Mouse (Mus musculus) heart, embryonic 14.5 days (tissue): ENCODE measurements at regions not wholly inside any gene's neighbourhood (a gene's known extent, or its start where the extent isn't known, plus 50 kb on each side); places are given as distances from the start of the nearest gene placed in this dataset.

ENCODE experiments used
- ATAC-seq: fragments of 200-750 bp; cut with Nextera tagmentation; 2 replicates; pipeline ENCODE4 v1.8.0; 2017; ENCODE audit warnings: low read depth, moderate TSS enrichment; ENCODE audit not compliant: insufficient number of reproducible peaks, insufficient read depth, low FRiP score
- H3K27ac ChIP-seq, 2 experiments: fragments of 200-500 bp in 1 of 2; fragments of 300-500 bp in 1 of 2; sonication (generic) in 1 of 2; replicated peaks in 1 of 2; 2 replicates each; pipeline ENCODE4 v1.5.1; 2012 to 2014; ENCODE audit warnings: low read depth in 2 of 2, low read length in 2 of 2, control low read depth in 1 of 2, mild to moderate bottlenecking in 1 of 2, mixed read lengths in 1 of 2; ENCODE audit not compliant: control insufficient read depth in 1 of 2, insufficient read depth in 1 of 2
- H3K27me3 ChIP-seq: fragments of 300-500 bp; sonication (generic); 2 replicates; pipeline ENCODE4 v1.6.1; 2014; ENCODE audit warnings: mild to moderate bottlenecking, low read length, control low read depth; ENCODE audit not compliant: control insufficient read depth, insufficient read depth
- H3K36me3 ChIP-seq: fragments of 300-500 bp; sonication (generic); 2 replicates; pipeline ENCODE4 v1.6.1; 2014; ENCODE audit warnings: mild to moderate bottlenecking, control low read depth, low read length, mixed read lengths; ENCODE audit not compliant: control insufficient read depth, insufficient read depth
- H3K4me1 ChIP-seq, 2 experiments: fragments of 200-500 bp in 1 of 2; fragments of 300-500 bp in 1 of 2; sonication (generic) in 1 of 2; 2 replicates each; pipeline ENCODE4 v1.6.1; 2012 to 2014; ENCODE audit warnings: low read length in 2 of 2, control low read depth in 1 of 2, mixed read lengths in 1 of 2; ENCODE audit not compliant: control insufficient read depth in 2 of 2, insufficient read depth in 2 of 2
- H3K4me2 ChIP-seq: fragments of 300-500 bp; sonication (generic); 2 replicates; pipeline ENCODE4 v1.6.1; 2014; ENCODE audit warnings: mild to moderate bottlenecking, low read length
- H3K4me3 ChIP-seq, 2 experiments: fragments of 200-500 bp in 1 of 2; fragments of 300-500 bp in 1 of 2; sonication (generic) in 1 of 2; 2 replicates each; pipeline ENCODE4 v1.5.1; 2012 to 2014; ENCODE audit warnings: low read length in 2 of 2, mild to moderate bottlenecking in 2 of 2, control low read depth in 1 of 2, low read depth in 1 of 2, moderate library complexity in 1 of 2; ENCODE audit not compliant: control insufficient read depth in 1 of 2, insufficient read depth in 1 of 2
- H3K9ac ChIP-seq: fragments of 300-500 bp; sonication (generic); 2 replicates; pipeline ENCODE4 v1.6.1; 2014; ENCODE audit warnings: mild to moderate bottlenecking, low read length
- H3K9me3 ChIP-seq: fragments of 300-500 bp; sonication (generic); 2 replicates; pipeline ENCODE4 v1.6.1; 2016; ENCODE audit warnings: low read length, control low read depth; ENCODE audit not compliant: control insufficient read depth
- WGBS: fragments of 180-500 bp; shearing (Covaris S2); extraction: QIAGEN DNeasy Blood & Tissue Kit; methylation state at CpG from one replicate; pipeline ENCODE4 v1.1.7; 2014; 5-methylcytosine and 5-hydroxymethylcytosine counted together

GRCm38 (mm10) chr1:122454881-122455280 lies 887.1 kb upstream of the Ddx18 start:
- H3K4me2 ChIP-seq = no peak overlapping the region
- H3K4me3 ChIP-seq = no peak overlapping the region
- 76% methylated on average over 4 of the region's 4 CpGs for WGBS
- no peaks in the 10 kb centered on the region for H3K9me3 ChIP-seq
- no peak overlapping the region for H3K27ac ChIP-seq
- H3K9ac ChIP-seq = no peak overlapping the region
- ATAC-seq = no peak
- H3K36me3 ChIP-seq = no peaks in the 10 kb centered on the region
- no peaks in the 10 kb centered on the region for H3K4me1 ChIP-seq
- no peaks in the 10 kb centered on the region for H3K27me3 ChIP-seq

GRCm38 (mm10) chr1:122453617-122454016 lies 885.8 kb upstream of the Ddx18 start:
- no peak overlapping the region for H3K4me3 ChIP-seq
- no peak overlapping the region for H3K4me2 ChIP-seq
- no peaks in the 10 kb centered on the region for H3K36me3 ChIP-seq
- H3K27me3 ChIP-seq = no peaks in the 10 kb centered on the region
- no peak for ATAC-seq
- 56% methylated on average over 3 of the region's 3 CpGs for WGBS
- H3K4me1 ChIP-seq = no peaks in the 10 kb centered on the region
- no peak overlapping the region for H3K27ac ChIP-seq
- H3K9ac ChIP-seq = no peak overlapping the region
- no peaks in the 10 kb centered on the region for H3K9me3 ChIP-seq

- no peaks in the 10 kb centered on the region for H3K4me1 ChIP-seq
- H3K27me3 ChIP-seq = no peaks in the 10 kb centered on the region
- H3K36me3 ChIP-seq = no peaks in the 10 kb centered on the region
- H3K9ac ChIP-seq = no peak overlapping the region
- no peaks in the 10 kb centered on the region for H3K9me3 ChIP-seq
- H3K4me3 ChIP-seq = no peak overlapping the region
- 59% methylated on average over 3 of the region's 3 CpGs for WGBS
- no peak for ATAC-seq
- no peak overlapping the region for H3K4me2 ChIP-seq
- H3K27ac ChIP-seq = no peak overlapping the region
Measured at GRCm38 (mm10) chr1:122439358-122439757, 871.6 kb upstream of the Ddx18 start.

- H3K36me3 ChIP-seq = no peaks in the 10 kb centered on the region
- no peaks in the 10 kb centered on the region for H3K9me3 ChIP-seq
- H3K9ac ChIP-seq = no peak overlapping the region
- WGBS = 62% methylated on average over 2 of the region's 2 CpGs
- H3K27me3 ChIP-seq = no peaks in the 10 kb centered on the region
- ATAC-seq = no peak
- H3K4me1 ChIP-seq = no peaks in the 10 kb centered on the region
- no peak overlapping the region for H3K4me3 ChIP-seq
- H3K27ac ChIP-seq = no peak overlapping the region
- no peak overlapping the region for H3K4me2 ChIP-seq
Measured at GRCm38 (mm10) chr1:122423503-122423902, 855.7 kb upstream of the Ddx18 start.

- Histone ChIP-seq H3K4me3 (no peak overlapping the region), H3K27ac (no peak overlapping the region), H3K9ac (no peak overlapping the region), H3K36me3 (no peaks in the 10 kb centered on the region), H3K4me2 (no peak overlapping the region), H3K4me1 (no peaks in the 10 kb centered on the region), H3K27me3 (no peaks in the 10 kb centered on the region), H3K9me3 (no peaks in the 10 kb centered on the region)
- 82% methylated on average over 2 of the region's 2 CpGs for WGBS
- ATAC-seq = no peak
Measured at GRCm38 (mm10) chr1:122396342-122396741, 828.6 kb upstream of the Ddx18 start.

GRCm38 (mm10) chr1:122393660-122394355 lies 826.0 kb upstream of the Ddx18 start:
- Histone ChIP-seq H3K9me3 (no peaks in the 10 kb centered on the region), H3K9ac (no peak overlapping the region), H3K27ac (no peak overlapping the region), H3K36me3 (no peaks in the 10 kb centered on the region), H3K4me2 (no peak overlapping the region), H3K27me3 (no peaks in the 10 kb centered on the region), H3K4me3 (no peak overlapping the region), H3K4me1 (no peaks in the 10 kb centered on the region)
- WGBS = 73% methylated on average over 3 of the region's 3 CpGs
- no peak for ATAC-seq

GRCm38 (mm10) chr1:122357015-122357414 lies 789.2 kb upstream of the Ddx18 start:
- H3K9ac ChIP-seq = no peak overlapping the region
- no peaks in the 10 kb centered on the region for H3K36me3 ChIP-seq
- WGBS = 87% methylated on average over 16 of the region's 16 CpGs
- H3K27me3 ChIP-seq = no peaks in the 10 kb centered on the region
- no peaks in the 10 kb centered on the region for H3K4me1 ChIP-seq
- peak; percentile 98 for ATAC-seq
- H3K27ac ChIP-seq = no peak overlapping the region
- H3K4me2 ChIP-seq = no peak overlapping the region
- H3K4me3 ChIP-seq = no peak overlapping the region
- H3K9me3 ChIP-seq = no peaks in the 10 kb centered on the region

- ATAC-seq = no peak
- H3K9ac ChIP-seq = no peak overlapping the region
- H3K9me3 ChIP-seq = no peaks in the 10 kb centered on the region
- H3K27ac ChIP-seq = no peak overlapping the region
- no peaks in the 10 kb centered on the region for H3K36me3 ChIP-seq
- H3K4me3 ChIP-seq = no peak overlapping the region
- H3K4me1 ChIP-seq = no peaks in the 10 kb centered on the region
- H3K27me3 ChIP-seq = no peaks in the 10 kb centered on the region
- no peak overlapping the region for H3K4me2 ChIP-seq
Measured at GRCm38 (mm10) chr1:122351530-122351929, 783.7 kb upstream of the Ddx18 start.
